Mouse (Mus musculus) MEL (cell line): ENCODE data around the gene Tmem151b.

Experiments used
- CHD1 ChIP-seq: IDR thresholded peaks from 2 replicates; pipeline ENCODE4 v1.6.1; 2012; ENCODE audit warnings: low read depth, mild to moderate bottlenecking, inconsistent platforms, low read length, improper control_type of control experiment
- CTCF ChIP-seq, 3 experiments: IDR thresholded peaks in 2 of 3; conservative IDR thresholded peaks in 1 of 3; 2 replicates each; pipeline ENCODE4 v1.5.1; 2011 to 2012; ENCODE audit warnings: low read length in 3 of 3, low read depth in 2 of 3, mild to moderate bottlenecking in 2 of 3, improper control_type of control experiment in 1 of 3, inconsistent platforms in 1 of 3, mixed read lengths in 1 of 3, moderate library complexity in 1 of 3; ENCODE audit not compliant: control insufficient read depth in 1 of 3, insufficient read depth in 1 of 3, poor library complexity in 1 of 3, severe bottlenecking in 1 of 3
- HCFC1 ChIP-seq: IDR thresholded peaks from 2 replicates; pipeline ENCODE4 v1.6.1; 2012; ENCODE audit warnings: low read depth, mild to moderate bottlenecking, inconsistent platforms, low read length, improper control_type of control experiment, moderate library complexity
- MAFK ChIP-seq: IDR thresholded peaks from 2 replicates; pipeline ENCODE4 v1.6.1; 2011; ENCODE audit warnings: low read depth, mild to moderate bottlenecking, low read length, improper control_type of control experiment, borderline replicate concordance
- MYB ChIP-seq: IDR thresholded peaks from 2 replicates; pipeline ENCODE4 v1.6.1; 2011; ENCODE audit warnings: mild to moderate bottlenecking, low read depth, low read length, improper control_type of control experiment
- POLR2A ChIP-seq, 2 experiments: IDR thresholded peaks; 2 replicates each; pipeline ENCODE4 v1.6.1; 2011 to 2012; ENCODE audit warnings: low read length in 2 of 2, mild to moderate bottlenecking in 2 of 2, control low read depth in 1 of 2, improper control_type of control experiment in 1 of 2, low read depth in 1 of 2, moderate library complexity in 1 of 2; ENCODE audit not compliant: control insufficient read depth in 1 of 2, insufficient read depth in 1 of 2, poor library complexity in 1 of 2
- UBTF ChIP-seq: IDR thresholded peaks from 2 replicates; pipeline ENCODE4 v1.6.1; 2012; ENCODE audit warnings: low read depth, mild to moderate bottlenecking, inconsistent platforms, low read length, improper control_type of control experiment, moderate library complexity, borderline replicate concordance; ENCODE audit not compliant: insufficient read depth

GRCm38 (mm10) chr17:45581567-45581983 is 32.1 kb upstream of the Tmem151b start:
- TF ChIP-seq CTCF (IDR thresholded peaks at IDR 0.05 in 2 of 3, conservative IDR thresholded peaks at IDR 0.05 in 1 of 3; ENCODE audit: control insufficient read depth in 1 of 3, insufficient read depth in 1 of 3, low read depth in 2 of 3, low read length in 3 of 3, poor library complexity in 1 of 3, severe bottlenecking in 1 of 3) (peak; percentile 69 to 97 (median 96)), MAFK (no peak), CHD1 (no peak), UBTF (no peak), MYB (no peak), HCFC1 (peak; percentile 38), POLR2A (IDR thresholded peaks at IDR 0.05; ENCODE audit: control insufficient read depth in 1 of 2, insufficient read depth in 1 of 2, low read depth in 1 of 2, low read length in 2 of 2, poor library complexity in 1 of 2) (no peak)
